Mouse (Mus musculus) adrenal gland, postnatal 25 days (tissue): Measurements from ENCODE around the gene Nxpe4. TPM values are rescaled to one million over a fixed set of nuclear protein-coding genes. Genes with fewer than 3 reads are reported as not detected.
"Not testable (repeated sequence)": the region's sequence is repeated elsewhere in the genome, so short reads cannot be mapped to it uniquely, and the experiment has no call there.

Experiments used
- DNase-seq: peaks from one replicate; pipeline ENCODE4 v3.0.0; 2021; ENCODE audit warnings: mixed read lengths
- total RNA-seq: library from RNA; stranded (reverse); gene quantifications from 2 replicates; pipeline ENCODE4 v1.2.3, GENCODE M21; 2021

The Nxpe4 gene
- total RNA-seq, 1 experiment from 2014 or later: 5.9 TPM

- DNase-seq: no peak
These were observed 248.6 kb downstream of the Nxpe4 start for GRCm38 (mm10) chr9:48410217-48411035.

GRCm38 (mm10) chr9:48413591-48413990 lies 251.8 kb downstream of the Nxpe4 start:
- DNase-seq: no peak

- DNase-seq: not testable (repeated sequence)
These were observed 255.5 kb downstream of the Nxpe4 start for GRCm38 (mm10) chr9:48417366-48417765.

DNA sequence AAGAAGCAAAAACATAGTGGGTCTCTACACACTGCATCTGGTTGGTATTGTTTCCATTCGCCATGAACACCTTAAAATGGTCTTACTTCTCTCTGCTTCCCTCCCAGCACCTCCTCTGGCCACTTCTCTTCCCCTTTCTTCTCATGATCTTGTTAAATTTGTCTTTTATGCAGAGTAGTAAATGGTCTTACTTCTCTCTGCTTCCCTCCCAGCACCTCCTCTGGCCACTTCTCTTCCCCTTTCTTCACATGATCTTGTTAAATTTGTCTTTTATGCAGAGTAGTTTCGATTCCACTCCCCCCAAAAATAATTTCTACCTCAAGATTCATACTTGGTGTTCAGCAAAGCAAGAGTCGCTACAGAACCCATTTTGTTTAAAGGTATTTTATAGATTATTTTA lies 256.2 kb downstream of the Nxpe4 start:
- no peak for DNase-seq

- no peak for DNase-seq
These were observed 256.6 kb downstream of the Nxpe4 start for GRCm38 (mm10) chr9:48418397-48418796.

- no peak for DNase-seq
These were observed 257.0 kb downstream of the Nxpe4 start for GRCm38 (mm10) chr9:48418829-48419228.

- no peak for DNase-seq
These were observed 258.6 kb downstream of the Nxpe4 start for GRCm38 (mm10) chr9:48420437-48420836.

GRCm38 (mm10) chr9:48421029-48421428 lies 259.2 kb downstream of the Nxpe4 start:
- no peak for DNase-seq

DNA sequence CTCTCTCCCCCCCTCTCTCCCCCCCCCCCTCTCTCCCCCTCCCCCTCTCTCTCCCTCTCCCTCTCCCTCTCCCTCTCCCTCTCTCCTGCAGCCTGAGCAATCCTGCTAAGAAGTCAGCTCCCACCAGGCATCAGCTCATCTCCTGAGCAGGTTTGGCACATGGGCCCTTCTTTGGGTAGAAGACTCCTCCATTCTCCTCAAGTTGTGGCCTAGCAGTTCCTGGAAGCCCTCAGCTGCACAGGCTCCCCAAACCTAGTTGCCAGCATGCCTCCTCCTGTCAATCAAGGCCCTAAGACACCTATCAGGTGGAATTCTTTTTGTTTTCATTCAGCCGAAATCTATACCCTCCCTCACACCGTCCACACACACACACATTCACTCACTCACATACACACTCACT lies 259.7 kb downstream of the Nxpe4 start:
- no peak for DNase-seq

DNA sequence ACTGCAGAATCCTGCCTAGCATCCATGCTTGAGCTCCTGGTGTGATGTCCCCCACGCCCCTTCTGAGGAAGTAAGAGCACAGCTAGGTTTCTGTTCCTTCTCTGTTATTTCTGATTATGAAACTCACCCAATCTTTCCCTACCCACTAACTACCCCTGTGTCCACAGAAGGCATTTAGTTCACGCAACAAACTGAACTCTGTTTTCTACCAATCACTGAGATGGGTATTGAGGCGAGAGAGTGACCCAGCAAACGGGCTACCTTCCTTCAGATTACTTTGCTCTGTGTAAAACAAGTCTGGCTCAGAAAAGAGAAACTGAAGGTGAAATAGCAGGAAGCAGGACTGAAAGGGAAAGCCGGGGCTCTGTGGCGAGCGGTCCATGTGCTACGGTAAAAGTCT lies 260.6 kb downstream of the Nxpe4 start:
- DNase-seq: no peak

- no peak for DNase-seq
These were observed 261.4 kb downstream of the Nxpe4 start for GRCm38 (mm10) chr9:48423256-48423655.

- no peak for DNase-seq
These were observed 265.4 kb downstream of the Nxpe4 start for GRCm38 (mm10) chr9:48427176-48427575.

- no peak for DNase-seq
These were observed 270.6 kb downstream of the Nxpe4 start for GRCm38 (mm10) chr9:48432449-48432848.

DNA sequence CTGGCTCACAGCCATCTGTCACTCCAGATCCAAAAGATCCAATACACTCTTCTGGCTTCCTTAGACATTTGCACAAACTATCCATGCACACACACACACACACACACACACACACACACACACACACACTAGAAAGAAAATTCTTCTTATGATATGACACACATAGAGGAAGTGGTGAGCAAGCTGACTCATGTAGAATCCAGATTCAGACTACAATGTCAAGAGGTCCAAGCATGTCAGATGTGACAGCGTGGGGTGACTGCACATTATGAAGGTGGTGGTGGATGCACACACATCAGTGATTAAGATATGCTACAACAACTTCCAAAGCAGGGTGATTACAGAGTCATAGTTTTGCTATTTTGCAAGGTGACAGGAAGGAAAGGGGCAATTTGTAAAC lies 282.1 kb downstream of the Nxpe4 start:
- DNase-seq: no peak

DNA sequence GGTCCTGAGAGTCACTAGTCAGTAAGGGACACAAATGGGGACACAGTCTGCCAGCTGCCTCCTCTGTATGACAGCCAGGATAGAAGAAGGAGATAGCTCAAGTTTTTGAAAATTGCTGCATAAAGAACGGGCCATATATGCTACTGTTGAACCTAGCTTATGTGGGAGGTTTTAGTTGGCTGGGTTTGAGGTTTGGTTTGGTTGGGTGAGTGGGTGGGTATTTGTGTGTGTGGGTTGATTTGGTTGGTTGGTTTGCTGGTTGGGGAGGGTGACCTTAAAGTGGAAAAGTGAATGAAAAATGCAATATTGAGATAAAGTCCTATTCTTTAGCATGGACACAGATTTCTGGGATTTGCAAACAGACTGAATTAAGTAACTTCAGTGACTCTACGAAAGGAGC lies 283.0 kb downstream of the Nxpe4 start:
- DNase-seq: no peak

GRCm38 (mm10) chr9:48447783-48448209 lies 286.0 kb downstream of the Nxpe4 start:
- no peak for DNase-seq

Other genes starting within 250 kb of the Nxpe4 start
- gene Nxpe2, start 191.4 kb downstream of the Nxpe4 start, total RNA-seq: 0.48 and 0.85 TPM in 2 replicates